Mouse (Mus musculus): ENCODE data around the gene Zfp668. TPM values are rescaled to one million over a fixed set of nuclear protein-coding genes. Genes with fewer than 3 reads are reported as not detected.

Gene Zfp668
- polyA plus RNA-seq, 1 experiment from 2014 or later, result 32.6 TPM

DNA sequence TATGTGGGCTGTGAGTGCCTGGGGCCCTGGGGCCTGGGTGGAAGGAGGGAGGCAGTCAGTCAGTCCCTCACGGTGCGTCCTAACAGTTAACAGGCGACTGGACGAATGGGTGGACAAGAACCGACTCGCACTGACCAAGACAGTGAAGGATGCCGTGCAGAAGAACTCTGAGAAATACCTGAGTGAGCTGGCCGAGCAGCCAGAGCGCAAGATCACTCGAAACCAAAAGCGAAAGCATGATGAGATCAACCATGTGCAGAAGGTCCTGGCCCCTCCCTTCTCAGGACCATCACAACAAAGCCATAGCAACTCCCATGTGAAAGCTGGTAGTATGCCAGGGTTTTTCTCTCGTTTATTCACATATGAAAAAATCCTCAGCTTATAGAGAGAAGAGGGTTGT is 38.7 kb upstream of the Zfp668 start:
- 94% methylated on average over 12 of the region's 12 CpGs for WGBS

GRCm38 (mm10) chr7:127912938-127913337 is 36.3 kb upstream of the Zfp668 start:
- ATAC-seq (replicated peaks; ENCODE audit: low FRiP score) (no peak), DNase-seq (ENCODE audit: low spot score) (no peak)
- Histone ChIP-seq H3K9ac (ENCODE audit: low read length) (peak overlapping the region; percentile 69), H3K4me1 (replicated peaks; ENCODE audit: control insufficient read depth, insufficient read depth, low read length) (peaks cover 5% of the 10 kb centered on the region; the same call in 1 of the 2 replicates), H3K36me3 (ENCODE audit: control insufficient read depth, insufficient read depth, low read length) (peaks cover 7% of the 10 kb centered on the region), H3K9me3 (ENCODE audit: control insufficient read depth, low read length) (no peaks in the 10 kb centered on the region), H3K4me2 (ENCODE audit: low read depth, low read length, severe bottlenecking) (peak overlapping the region; percentile 63), H3K27ac (ENCODE audit: low read depth, low read length) (no peak overlapping the region), H3K27me3 (ENCODE audit: control insufficient read depth, insufficient read depth, low read length) (no peaks in the 10 kb centered on the region), H3K4me3 (ENCODE audit: low read depth, low read length) (peak overlapping the region; percentile 75)
- WGBS, result 35% methylated on average over 4 of the region's 4 CpGs

More for the DNA sequence above, 38.7 kb upstream of the Zfp668 start:
- ATAC-seq (replicated peaks; ENCODE audit: low FRiP score) (no peak), DNase-seq (ENCODE audit: low spot score) (no peak)
- H3K27ac ChIP-seq (ENCODE audit: low read depth, low read length), result no peak overlapping the region
- H3K9me3 ChIP-seq (ENCODE audit: control insufficient read depth, low read length), result no peaks in the 10 kb centered on the region
- H3K4me3 ChIP-seq (ENCODE audit: low read depth, low read length), result no peak overlapping the region
- H3K27me3 ChIP-seq (ENCODE audit: control insufficient read depth, insufficient read depth, low read length), result no peaks in the 10 kb centered on the region
- H3K4me1 ChIP-seq (replicated peaks; ENCODE audit: control insufficient read depth, insufficient read depth, low read length), result peaks cover 5% of the 10 kb centered on the region; the same call in 1 of the 2 replicates
- no peak overlapping the region for H3K9ac ChIP-seq (ENCODE audit: low read length)
- no peaks in the 10 kb centered on the region; the same call in 1 of the 2 replicates for H3K36me3 ChIP-seq (ENCODE audit: control insufficient read depth, insufficient read depth, low read length)
- H3K4me2 ChIP-seq (ENCODE audit: low read depth, low read length, severe bottlenecking), result no peak overlapping the region

- Histone ChIP-seq H3K27me3 (ENCODE audit: control insufficient read depth, insufficient read depth, low read length) (no peaks in the 10 kb centered on the region), H3K36me3 (ENCODE audit: control insufficient read depth, insufficient read depth, low read length) (peaks cover 11% of the 10 kb centered on the region), H3K4me3 (ENCODE audit: low read depth, low read length) (peak within 1 kb of the TSS; percentile 75), H3K4me2 (ENCODE audit: low read depth, low read length, severe bottlenecking) (peak within 1 kb of the TSS; percentile 63), H3K4me1 (replicated peaks; ENCODE audit: control insufficient read depth, insufficient read depth, low read length) (peaks cover 5% of the 10 kb centered on the region; the same call in 1 of the 2 replicates), H3K9ac (ENCODE audit: low read length) (peak within 1 kb of the TSS; percentile 69), H3K9me3 (ENCODE audit: control insufficient read depth, low read length) (no peaks in the 10 kb centered on the region), H3K27ac (ENCODE audit: low read depth, low read length) (peak within 1 kb of the TSS; percentile 31; the same call in 1 of the 2 replicates)
- WGBS, result under 1% methylated on average over 40 of the region's 40 CpGs
- peak; percentile 93 for DNase-seq (ENCODE audit: low spot score)
- peak; percentile 95 for ATAC-seq (replicated peaks; ENCODE audit: low FRiP score)
Observed at GRCm38 (mm10) chr7:127912190-127912871, 35.7 kb upstream of the Zfp668 start, which contains the start of gene Kat8. TSS of gene Kat8 (plus strand) at chr7:127912516.

DNA sequence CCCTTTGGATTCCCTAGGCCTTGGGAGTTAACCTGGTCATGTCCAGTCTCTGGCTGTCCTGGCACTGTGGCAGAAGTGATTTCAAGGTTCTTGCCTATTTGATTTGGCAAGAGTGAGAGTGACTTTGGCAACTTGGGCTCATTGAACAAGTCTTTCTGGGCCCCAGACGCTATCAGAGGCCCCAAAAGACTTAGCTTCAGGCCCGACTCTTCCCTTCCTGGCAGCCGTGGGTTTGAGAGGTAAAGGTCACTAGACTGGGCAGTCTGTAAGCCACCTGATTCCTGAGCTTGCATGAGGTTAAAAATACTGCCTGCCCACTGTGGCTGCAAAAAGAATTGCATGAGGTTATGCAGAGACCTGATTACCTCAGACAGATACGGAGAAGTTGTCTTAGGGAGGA is 32.0 kb upstream of the Zfp668 start:
- no peak overlapping the region for H3K4me3 ChIP-seq (ENCODE audit: low read depth, low read length)
- 88% methylated on average over 4 of the region's 4 CpGs for WGBS

GRCm38 (mm10) chr7:127907939-127908338 is 31.3 kb upstream of the Zfp668 start:
- H3K36me3 ChIP-seq (ENCODE audit: control insufficient read depth, insufficient read depth, low read length), result peaks cover 13% of the 10 kb centered on the region
- no peak overlapping the region for H3K9ac ChIP-seq (ENCODE audit: low read length)
- peaks cover 7% of the 10 kb centered on the region for H3K4me1 ChIP-seq (replicated peaks; ENCODE audit: control insufficient read depth, insufficient read depth, low read length)
- no peaks in the 10 kb centered on the region for H3K9me3 ChIP-seq (ENCODE audit: control insufficient read depth, low read length)
- H3K4me2 ChIP-seq (ENCODE audit: low read depth, low read length, severe bottlenecking), result no peak overlapping the region
- ATAC-seq (replicated peaks; ENCODE audit: low FRiP score) (no peak), DNase-seq (ENCODE audit: low spot score) (no peak)
- no peaks in the 10 kb centered on the region for H3K27me3 ChIP-seq (ENCODE audit: control insufficient read depth, insufficient read depth, low read length)
- H3K27ac ChIP-seq (ENCODE audit: low read depth, low read length), result no peak overlapping the region
- H3K4me3 ChIP-seq (ENCODE audit: low read depth, low read length), result no peak overlapping the region
- WGBS, result 94% methylated on average over 12 of the region's 12 CpGs

More for the DNA sequence above, 32.0 kb upstream of the Zfp668 start:
- H3K27ac ChIP-seq (ENCODE audit: low read depth, low read length), result no peak overlapping the region
- peaks cover 9% of the 10 kb centered on the region for H3K4me1 ChIP-seq (replicated peaks; ENCODE audit: control insufficient read depth, insufficient read depth, low read length)
- H3K9ac ChIP-seq (ENCODE audit: low read length), result no peak overlapping the region
- H3K27me3 ChIP-seq (ENCODE audit: control insufficient read depth, insufficient read depth, low read length), result no peaks in the 10 kb centered on the region
- no peak for ATAC-seq (replicated peaks; ENCODE audit: low FRiP score)
- H3K9me3 ChIP-seq (ENCODE audit: control insufficient read depth, low read length), result no peaks in the 10 kb centered on the region
- H3K36me3 ChIP-seq (ENCODE audit: control insufficient read depth, insufficient read depth, low read length), result peaks cover 13% of the 10 kb centered on the region
- DNase-seq (ENCODE audit: low spot score), result no peak
- H3K4me2 ChIP-seq (ENCODE audit: low read depth, low read length, severe bottlenecking), result no peak overlapping the region

DNA sequence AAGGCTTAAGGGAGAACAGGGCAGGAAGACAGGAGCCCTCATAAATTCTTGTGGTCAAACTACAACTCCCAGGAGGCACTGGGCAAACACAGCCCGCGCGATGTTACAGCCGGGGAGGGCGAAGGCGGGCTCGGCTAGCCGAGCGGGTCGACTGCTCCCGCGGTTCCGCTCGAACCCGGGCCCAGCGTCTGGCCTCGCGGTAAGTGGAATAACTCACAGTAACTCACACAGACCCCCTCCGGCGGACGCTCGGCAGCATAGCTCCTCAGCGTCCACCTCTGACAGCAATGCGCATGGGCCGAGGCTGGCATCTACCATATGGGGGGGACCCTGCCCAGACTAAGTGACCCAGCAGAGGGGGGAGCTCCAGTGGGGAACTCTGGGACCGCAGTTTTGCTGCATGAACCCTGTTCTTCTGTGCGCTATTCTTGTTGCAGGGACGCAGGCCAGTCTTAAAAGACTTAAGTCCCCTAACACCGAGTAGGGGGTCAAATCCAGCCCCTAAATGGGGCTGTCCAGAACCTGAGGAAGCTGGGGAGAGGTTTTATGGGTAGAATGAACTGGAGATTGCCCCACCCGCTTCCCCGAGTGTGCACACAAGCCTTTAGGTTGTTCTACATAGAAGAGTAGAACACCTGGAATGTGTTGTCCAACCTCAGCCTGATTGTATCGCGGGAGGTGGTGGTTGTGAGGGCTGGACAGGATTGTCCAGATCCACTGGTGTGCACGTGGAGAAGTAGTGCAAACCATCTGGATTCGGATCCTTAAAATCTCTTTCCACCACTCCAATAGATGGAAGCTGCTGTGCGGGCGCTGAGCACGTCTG is 27.6 kb upstream of the Zfp668 start, which contains the start of gene Bckdk:
TSS of gene Bckdk (plus strand) at position 112 of the 826 bp plus-strand sequence.
- H3K36me3 ChIP-seq (ENCODE audit: control insufficient read depth, insufficient read depth, low read length), result peaks cover 13% of the 10 kb centered on the region
- 8% methylated on average over 38 of the region's 38 CpGs for whole genome bisulfite sequencing

DNA sequence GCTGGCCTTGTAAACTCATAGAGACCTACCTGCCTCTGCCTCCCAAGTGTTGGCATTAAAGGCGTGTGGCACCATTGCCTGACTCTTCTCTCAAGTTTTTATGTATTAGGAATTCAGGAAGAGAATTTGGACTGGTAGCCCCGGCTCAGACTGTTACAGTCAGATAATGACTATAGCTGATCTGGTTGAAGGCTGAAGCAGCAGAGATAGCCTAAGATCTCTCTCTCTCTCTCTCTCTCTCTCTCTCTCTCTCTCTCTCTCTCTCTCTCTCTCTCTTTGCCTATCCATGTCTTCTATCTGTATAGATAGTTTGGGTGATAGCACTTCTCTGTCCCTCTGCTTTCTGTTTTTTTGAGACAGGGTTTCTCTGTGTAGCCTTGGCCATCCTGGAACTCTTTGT is 25.1 kb upstream of the Zfp668 start:
- H3K9me3 ChIP-seq (ENCODE audit: control insufficient read depth, low read length), result no peaks in the 10 kb centered on the region
- no peak overlapping the region for H3K4me3 ChIP-seq (ENCODE audit: low read depth, low read length)
- no peak overlapping the region for H3K4me2 ChIP-seq (ENCODE audit: low read depth, low read length, severe bottlenecking)
- H3K36me3 ChIP-seq (ENCODE audit: control insufficient read depth, insufficient read depth, low read length), result peaks cover 2% of the 10 kb centered on the region; the same call in 1 of the 2 replicates
- peaks cover 3% of the 10 kb centered on the region; the same call in 1 of the 2 replicates for H3K4me1 ChIP-seq (replicated peaks; ENCODE audit: control insufficient read depth, insufficient read depth, low read length)
- 90% methylated on average over 2 of the region's 2 CpGs for WGBS
- H3K27me3 ChIP-seq (ENCODE audit: control insufficient read depth, insufficient read depth, low read length), result no peaks in the 10 kb centered on the region
- no peak overlapping the region for H3K9ac ChIP-seq (ENCODE audit: low read length)
- ATAC-seq (replicated peaks; ENCODE audit: low FRiP score) (no peak), DNase-seq (ENCODE audit: low spot score) (no peak)
- H3K27ac ChIP-seq (ENCODE audit: low read depth, low read length), result no peak overlapping the region

More for the DNA sequence above, 27.6 kb upstream of the Zfp668 start, which contains the start of gene Bckdk:
- Histone ChIP-seq H3K27me3 (ENCODE audit: control insufficient read depth, insufficient read depth, low read length) (no peaks in the 10 kb centered on the region), H3K4me2 (ENCODE audit: low read depth, low read length, severe bottlenecking) (peak within 1 kb of the TSS; percentile 86), H3K9me3 (ENCODE audit: control insufficient read depth, low read length) (no peaks in the 10 kb centered on the region), H3K4me3 (ENCODE audit: low read depth, low read length) (peak within 1 kb of the TSS; percentile 71), H3K4me1 (replicated peaks; ENCODE audit: control insufficient read depth, insufficient read depth, low read length) (peaks cover 3% of the 10 kb centered on the region; the same call in 1 of the 2 replicates), H3K9ac (ENCODE audit: low read length) (peak within 1 kb of the TSS; percentile 87), H3K27ac (ENCODE audit: low read depth, low read length) (peak within 1 kb of the TSS; percentile 63; the same call in 1 of the 2 replicates)
- DNase-seq (ENCODE audit: low spot score) (peak; percentile 89), ATAC-seq (replicated peaks; ENCODE audit: low FRiP score) (peak; percentile 93)

GRCm38 (mm10) chr7:127899997-127900396 is 23.4 kb upstream of the Zfp668 start:
- Histone ChIP-seq H3K36me3 (ENCODE audit: control insufficient read depth, insufficient read depth, low read length) (no peaks in the 10 kb centered on the region), H3K4me1 (replicated peaks; ENCODE audit: control insufficient read depth, insufficient read depth, low read length) (peaks cover 4% of the 10 kb centered on the region; the same call in 1 of the 2 replicates), H3K9me3 (ENCODE audit: control insufficient read depth, low read length) (no peaks in the 10 kb centered on the region), H3K27ac (ENCODE audit: low read depth, low read length) (no peak overlapping the region), H3K4me2 (ENCODE audit: low read depth, low read length, severe bottlenecking) (no peak overlapping the region), H3K4me3 (ENCODE audit: low read depth, low read length) (no peak overlapping the region), H3K27me3 (ENCODE audit: control insufficient read depth, insufficient read depth, low read length) (no peaks in the 10 kb centered on the region), H3K9ac (ENCODE audit: low read length) (no peak overlapping the region)
- 53% methylated on average over 7 of the region's 7 CpGs for WGBS
- no peak for DNase-seq (ENCODE audit: low spot score)
- ATAC-seq (replicated peaks; ENCODE audit: low FRiP score), result no peak

All from forebrain, embryonic 11.5 days (tissue).